Mouse (Mus musculus) CH12.LX (cell line): ENCODE data around the gene Dnajb4. TPM values are rescaled to one million over a fixed set of nuclear protein-coding genes. Genes with fewer than 3 reads are reported as not detected.
A peak's percentile ranks its signal among the peaks of the same experiment; 100 is the strongest.
"Not testable (repeated sequence)": the region's sequence is repeated elsewhere in the genome, so short reads cannot be mapped to it uniquely, and the experiment has no call there.

Experiments used
- DNase-seq: peaks from one replicate; pipeline ENCODE4 v3.0.0-alpha.2; 2013; ENCODE audit errors: extremely low read depth
- H3K27ac ChIP-seq: 2 replicates; pipeline ENCODE4 v1.5.1; 2012; ENCODE audit warnings: low read depth, mild to moderate bottlenecking, control low read depth, moderate library complexity; ENCODE audit not compliant: insufficient read depth
- H3K27me3 ChIP-seq: replicated peaks from 2 replicates; pipeline ENCODE3; 2012; ENCODE audit warnings: inconsistent platforms
- H3K36me3 ChIP-seq, 2 experiments: replicated peaks in 1 of 2; 2 replicates each; pipeline versions ENCODE3 to v1.6.1; 2012; ENCODE audit warnings: inconsistent platforms in 1 of 2, low read length in 1 of 2, mild to moderate bottlenecking in 1 of 2, mixed read lengths in 1 of 2, moderate library complexity in 1 of 2; ENCODE audit not compliant: control insufficient read depth in 1 of 2, insufficient read depth in 1 of 2
- H3K4me1 ChIP-seq, 2 experiments: 2 replicates each; pipeline ENCODE4 v1.6.1; 2012; ENCODE audit warnings: inconsistent platforms in 1 of 2, moderate library complexity in 1 of 2; ENCODE audit not compliant: insufficient read depth in 2 of 2, control insufficient read depth in 1 of 2
- H3K4me2 ChIP-seq: 2 replicates; pipeline ENCODE4 v1.6.1; 2012; ENCODE audit warnings: low read depth, mild to moderate bottlenecking, control low read depth; ENCODE audit not compliant: poor library complexity, insufficient read depth, severe bottlenecking
- H3K4me3 ChIP-seq, 3 experiments: fragments of 150-350 bp in 1 of 3; sonication (generic) in 1 of 3; replicated peaks in 1 of 3; 2 replicates each; pipeline versions ENCODE3 to v1.5.1; 2011 to 2012; ENCODE audit warnings: low read depth in 2 of 3, low read length in 2 of 3, mild to moderate bottlenecking in 2 of 3, moderate library complexity in 2 of 3, control low read depth in 1 of 3, improper control_type of control experiment in 1 of 3, inconsistent platforms in 1 of 3, mixed read lengths in 1 of 3; ENCODE audit not compliant: poor library complexity in 1 of 3
- H3K79me2 ChIP-seq: replicated peaks from 2 replicates; pipeline ENCODE4 v1.6.1; 2012; ENCODE audit warnings: mild to moderate bottlenecking, moderate library complexity; ENCODE audit not compliant: control insufficient read depth, poor library complexity, insufficient read depth, severe bottlenecking; ENCODE audit errors: extremely low read depth
- H3K9ac ChIP-seq: 2 replicates; pipeline ENCODE4 v1.6.1; 2012; ENCODE audit warnings: low read depth, mild to moderate bottlenecking, control low read depth, moderate library complexity; ENCODE audit not compliant: insufficient read depth
- H3K9me3 ChIP-seq: replicated peaks from 2 replicates; pipeline ENCODE3; 2012; ENCODE audit warnings: low read length, inconsistent platforms, mixed read lengths
- BHLHE40 ChIP-seq: IDR thresholded peaks from 2 replicates; pipeline ENCODE4 v1.6.1; 2011; ENCODE audit warnings: mild to moderate bottlenecking, low read depth, low read length, improper control_type of control experiment
- CHD2 ChIP-seq: IDR thresholded peaks from 2 replicates; pipeline ENCODE4 v1.6.1; 2011; ENCODE audit warnings: low read length, improper control_type of control experiment
- ELF1 ChIP-seq: IDR thresholded peaks from 2 replicates; pipeline ENCODE4 v1.6.1; 2014; ENCODE audit warnings: low read depth, mild to moderate bottlenecking, inconsistent platforms, low read length, improper control_type of control experiment
- EP300 ChIP-seq: IDR thresholded peaks from 2 replicates; pipeline ENCODE4 v1.6.1; 2011; ENCODE audit warnings: low read length, improper control_type of control experiment
- GABPA ChIP-seq: IDR thresholded peaks from 2 replicates; pipeline ENCODE4 v1.6.1; 2012; ENCODE audit warnings: low read depth, low read length, improper control_type of control experiment, inconsistent platforms; ENCODE audit not compliant: insufficient replicate concordance
- HCFC1 ChIP-seq: IDR thresholded peaks from 2 replicates; pipeline ENCODE4 v1.6.1; 2012; ENCODE audit warnings: low read depth, mild to moderate bottlenecking, inconsistent platforms, low read length, improper control_type of control experiment
- IRF4 ChIP-seq: IDR thresholded peaks from 2 replicates; pipeline ENCODE4 v1.6.1; 2014; ENCODE audit warnings: low read depth, mild to moderate bottlenecking, inconsistent platforms, low read length, improper control_type of control experiment
- JUN ChIP-seq: IDR thresholded peaks from 2 replicates; pipeline ENCODE4 v1.6.1; 2011; ENCODE audit warnings: low read depth, mild to moderate bottlenecking, low read length, improper control_type of control experiment, moderate library complexity; ENCODE audit not compliant: insufficient read depth
- JUND ChIP-seq: conservative IDR thresholded peaks from 2 replicates; pipeline ENCODE4 v1.6.1; 2011; ENCODE audit warnings: low read depth, low read length, improper control_type of control experiment
- KAT2A ChIP-seq: IDR thresholded peaks from 2 replicates; pipeline ENCODE4 v1.6.1; 2012; ENCODE audit warnings: low read length, improper control_type of control experiment, inconsistent platforms; ENCODE audit not compliant: insufficient replicate concordance
- MAZ ChIP-seq: IDR thresholded peaks from 2 replicates; pipeline ENCODE4 v1.6.1; 2012; ENCODE audit warnings: low read depth, mild to moderate bottlenecking, inconsistent platforms, low read length, improper control_type of control experiment, moderate library complexity
- MEF2A ChIP-seq: IDR thresholded peaks from 2 replicates; pipeline ENCODE4 v1.6.1; 2014; ENCODE audit warnings: low read depth, mild to moderate bottlenecking, inconsistent platforms, low read length, improper control_type of control experiment, borderline replicate concordance
- MXI1 ChIP-seq: IDR thresholded peaks from 2 replicates; pipeline ENCODE4 v1.6.1; 2011; ENCODE audit warnings: mild to moderate bottlenecking, low read depth, low read length, improper control_type of control experiment
- NELFE ChIP-seq: IDR thresholded peaks from 2 replicates; pipeline ENCODE4 v1.6.1; 2011; ENCODE audit warnings: low read depth, low read length, improper control_type of control experiment
- NRF1 ChIP-seq: IDR thresholded peaks from 2 replicates; pipeline ENCODE4 v1.6.1; 2014; ENCODE audit warnings: low read depth, mild to moderate bottlenecking, inconsistent platforms, low read length, improper control_type of control experiment, moderate library complexity
- PAX5 ChIP-seq: IDR thresholded peaks from 2 replicates; pipeline ENCODE4 v1.6.1; 2012; ENCODE audit warnings: low read length, inconsistent platforms, mixed read lengths
- POLR2A ChIP-seq: IDR thresholded peaks from 2 replicates; pipeline ENCODE4 v1.6.1; 2011; ENCODE audit warnings: low read depth, mild to moderate bottlenecking, improper control_type of control experiment, low read length
- RCOR1 ChIP-seq: conservative IDR thresholded peaks from 2 replicates; pipeline ENCODE4 v1.6.1; 2012; ENCODE audit warnings: low read depth, mild to moderate bottlenecking, inconsistent platforms, low read length, improper control_type of control experiment
- USF1 ChIP-seq: IDR thresholded peaks from 2 replicates; pipeline ENCODE4 v1.6.1; 2014; ENCODE audit warnings: low read depth, mild to moderate bottlenecking, inconsistent platforms, low read length, improper control_type of control experiment
- USF2 ChIP-seq: conservative IDR thresholded peaks from 2 replicates; pipeline ENCODE4 v1.6.1; 2011; ENCODE audit warnings: low read depth, low read length, improper control_type of control experiment
- ZC3H11A ChIP-seq: IDR thresholded peaks from 2 replicates; pipeline ENCODE4 v1.6.1; 2012; ENCODE audit warnings: low read depth, mild to moderate bottlenecking, inconsistent platforms, low read length, improper control_type of control experiment
- ZKSCAN1 ChIP-seq: IDR thresholded peaks from 2 replicates; pipeline ENCODE4 v1.6.1; 2012; ENCODE audit warnings: low read depth, inconsistent platforms, low read length, improper control_type of control experiment, borderline replicate concordance
- ZMIZ1 ChIP-seq: IDR thresholded peaks from 2 replicates; pipeline ENCODE4 v1.6.1; 2012; ENCODE audit warnings: low read depth, mild to moderate bottlenecking, inconsistent platforms, low read length, improper control_type of control experiment
- ZNF384 ChIP-seq: IDR thresholded peaks from 2 replicates; pipeline ENCODE4 v1.6.1; 2012; ENCODE audit warnings: low read depth, low read length, improper control_type of control experiment, inconsistent platforms
- dilution Hi-C: fragments of 300-500 bp; cut with MboI; formaldehyde crosslinking; loops from 2 replicates; pipeline ENCODE4 v1.14.3; 2020; ENCODE audit warnings: low sequenced_read_pairs; ENCODE audit not compliant: extremely low pct_unique_long_range_greater_than_20kb, extremely low pct_ligation_motif_present
- in situ Hi-C: fragments of 300-500 bp; cut with MboI; formaldehyde crosslinking; loops from 3 replicates; pipeline ENCODE4 v1.14.3; 2019; ENCODE audit warnings: low sequenced_read_pairs, low pct_ligation_motif_present, low pct_unique_long_range_greater_than_20kb, mixed read lengths
- polyA plus RNA-seq: library from polyadenylated mRNA; unstranded; fragments of >175 nt; gene quantifications from 2 replicates; pipeline ENCODE4 v1.2.1, GENCODE M21; 2012; ENCODE audit warnings: low read depth; ENCODE audit not compliant: insufficient read length
- total RNA-seq, 2 experiments: library from RNA; depleted of rRNA; stranded (reverse); fragments of 300-350 nt in 1 of 2; fragments of >200 nt in 1 of 2; gene quantifications; 2 replicates each; pipeline ENCODE4 v1.2.3; 2012 to 2014

The Dnajb4 gene
- total and polyA plus RNA-seq, 3 experiments: 11.7 to 26.4 (median 17.7) TPM

DNA sequence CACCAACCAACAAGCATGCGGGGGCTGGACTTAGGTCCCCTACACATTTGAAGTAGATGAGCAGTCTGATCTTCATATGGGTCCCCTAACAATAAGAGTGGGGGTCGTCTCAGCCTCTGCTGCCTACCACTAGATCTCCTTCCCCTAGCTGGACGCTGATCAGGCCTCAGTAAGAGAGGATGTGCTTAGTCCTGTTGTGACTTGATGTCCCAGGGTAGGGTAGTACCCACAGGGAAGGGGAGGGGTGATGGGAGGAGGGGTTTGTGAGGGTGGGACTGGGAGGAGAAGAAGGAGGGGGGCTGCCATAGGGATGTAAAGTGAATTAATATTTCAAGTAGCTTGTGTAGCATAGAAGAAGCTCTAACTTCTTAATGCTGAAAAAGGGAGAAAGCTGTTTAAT lies 11.0 kb downstream of the Dnajb4 start:
- H3K4me2 ChIP-seq: no peak overlapping the region

DNA sequence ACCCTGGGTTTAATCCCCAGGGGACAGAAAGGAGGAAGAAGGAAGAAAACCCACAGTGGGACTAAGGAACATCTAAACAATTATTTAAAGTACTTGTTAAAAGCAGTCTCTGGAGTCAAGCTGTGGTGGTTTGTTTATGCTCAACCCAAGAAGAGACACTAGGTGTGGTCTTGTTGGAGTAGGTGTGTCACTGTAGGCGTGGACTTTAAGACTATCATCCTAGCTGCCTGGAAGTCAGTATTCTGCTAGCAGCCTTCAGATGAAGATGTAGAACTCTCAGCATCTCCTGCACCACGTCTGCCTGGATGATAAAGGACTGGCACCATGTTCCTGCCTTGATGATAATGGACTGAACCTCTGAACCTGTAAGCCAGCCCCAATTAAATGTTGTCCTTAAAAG lies 12.9 kb downstream of the Dnajb4 start:
- H3K36me3 ChIP-seq, in situ Hi-C loops, H3K9ac ChIP-seq, H3K79me2 ChIP-seq, H3K27ac ChIP-seq, H3K27me3 ChIP-seq, H3K9me3 ChIP-seq, dilution Hi-C loops, H3K4me3 ChIP-seq: not testable (repeated sequence)
- peak overlapping the region; percentile 13; the same call in 1 of the 2 replicates for H3K4me2 ChIP-seq
- peaks cover 5 to 18% of the 10 kb centered on the region in 2 experiments for H3K4me1 ChIP-seq
- peak; percentile 47 for DNase-seq

More for the DNA sequence above, 11.0 kb downstream of the Dnajb4 start:
- Histone ChIP-seq H3K27me3 (peaks cover 2% of the 10 kb centered on the region), H3K79me2 (no peaks in the 10 kb centered on the region), H3K4me3 (no peak overlapping the region), H3K9ac (no peak overlapping the region), H3K36me3 (no peaks in the 10 kb centered on the region), H3K4me1 (peaks cover 5 to 14% of the 10 kb centered on the region in 2 experiments), H3K9me3 (no peaks in the 10 kb centered on the region), H3K27ac (no peak overlapping the region)
- dilution Hi-C loops (no loop called here), in situ Hi-C loops (no loop called here)
- no peak for DNase-seq
- TF ChIP-seq BHLHE40: no peak
- no peak for TF ChIP-seq ZKSCAN1
- no peak for TF ChIP-seq PAX5

DNA sequence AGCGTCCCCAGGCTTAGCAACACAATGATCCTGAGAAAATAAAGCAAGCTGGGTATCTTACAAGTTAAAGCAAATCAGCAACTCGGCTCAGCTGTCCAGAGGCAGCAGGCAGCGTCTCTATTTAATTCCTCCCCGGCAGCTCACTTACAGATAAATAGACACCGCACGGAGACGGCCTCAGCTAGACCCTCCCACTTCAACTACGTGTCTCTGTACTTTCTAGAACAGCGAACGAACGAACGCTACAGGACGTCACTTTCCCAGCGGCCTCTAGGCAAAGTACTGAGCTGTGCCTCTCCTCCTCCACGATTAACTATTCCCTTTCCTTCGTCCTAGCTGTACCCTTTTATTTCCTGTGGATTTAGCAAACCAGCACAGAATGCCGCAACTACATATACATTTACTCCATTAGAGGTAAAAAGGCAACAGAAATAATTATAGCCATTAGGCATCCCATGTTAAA lies 16.4 kb downstream of the Dnajb4 start:
- peaks cover 9 to 44% of the 10 kb centered on the region in 2 experiments for H3K4me1 ChIP-seq
- H3K9me3 ChIP-seq: no peaks in the 10 kb centered on the region
- H3K4me2 ChIP-seq: peak overlapping the region; percentile 91; the same call in 1 of the 2 replicates
- peak overlapping the region; percentile 47 for H3K27ac ChIP-seq
- dilution Hi-C loops: no loop called here
- in situ Hi-C loops: loop anchor here (5.0 kb wide), 1 partner anchor 71 kb away; no protein-coding TSS in a partner anchor
- H3K4me3 ChIP-seq: peak overlapping the region; percentile 62 to 70 (median 64)
- H3K27me3 ChIP-seq: peaks cover 2% of the 10 kb centered on the region
- peak; percentile 99 for DNase-seq
- H3K9ac ChIP-seq: peak overlapping the region; percentile 99
- peaks cover 19% of the 10 kb centered on the region for H3K79me2 ChIP-seq
- H3K36me3 ChIP-seq: peaks cover 0 to 1% of the 10 kb centered on the region in 2 experiments
- TF ChIP-seq MAZ: peak; percentile 83; the same call in 1 of the 2 replicates
- TF ChIP-seq POLR2A: peak; percentile 98
- TF ChIP-seq ZKSCAN1: no peak
- TF ChIP-seq EP300: peak; percentile 23; the same call in 1 of the 2 replicates
- 0 out of 2 replicates have a peak, but pooled peaks have one; percentile 27 for TF ChIP-seq MXI1
- TF ChIP-seq USF1: no peak
- TF ChIP-seq ZC3H11A: no peak
- peak; percentile 67; the same call in 1 of the 2 replicates for TF ChIP-seq RCOR1
- TF ChIP-seq NELFE: peak; percentile 97
- 0 out of 2 replicates have a peak, but pooled peaks have one; percentile 58 for TF ChIP-seq KAT2A
- peak; percentile 66 for TF ChIP-seq HCFC1
- peak; percentile 12; the same call in 1 of the 2 replicates for TF ChIP-seq ELF1
- peak; percentile 63 for TF ChIP-seq IRF4
- TF ChIP-seq CHD2: peak; percentile 77
- 0 out of 2 replicates have a peak, but pooled peaks have one; percentile 6 for TF ChIP-seq ZNF384
- TF ChIP-seq BHLHE40: no peak
- no peak for TF ChIP-seq USF2
- no peak for TF ChIP-seq GABPA
- TF ChIP-seq JUN: no peak
- TF ChIP-seq MEF2A: 0 out of 2 replicates have a peak, but pooled peaks have one; percentile 12
- TF ChIP-seq ZMIZ1: peak; percentile 90
- 0 out of 2 replicates have a peak, but pooled peaks have one; percentile 15 for TF ChIP-seq NRF1
- TF ChIP-seq JUND: 0 out of 2 replicates have a peak, but pooled peaks have one; percentile 7
